Mouse (Mus musculus) small intestine, adult 2 months (tissue): Measurements from ENCODE around the gene Agap1.

Source experiments
- CTCF ChIP-seq: fragments of 200-500 bp; IDR thresholded peaks from 2 replicates; pipeline ENCODE4 v1.5.1; 2012; ENCODE audit warnings: low read depth, mild to moderate bottlenecking, control low read depth, inconsistent platforms, low read length, moderate library complexity, mixed read lengths; ENCODE audit not compliant: insufficient replicate concordance, insufficient read length; ENCODE audit errors: extremely low read depth
- POLR2A ChIP-seq: fragments of 200-500 bp; IDR thresholded peaks from 2 replicates; pipeline ENCODE4 v1.6.1; 2012; ENCODE audit warnings: low read depth, mild to moderate bottlenecking, control low read depth, inconsistent platforms, low read length, moderate library complexity

DNA sequence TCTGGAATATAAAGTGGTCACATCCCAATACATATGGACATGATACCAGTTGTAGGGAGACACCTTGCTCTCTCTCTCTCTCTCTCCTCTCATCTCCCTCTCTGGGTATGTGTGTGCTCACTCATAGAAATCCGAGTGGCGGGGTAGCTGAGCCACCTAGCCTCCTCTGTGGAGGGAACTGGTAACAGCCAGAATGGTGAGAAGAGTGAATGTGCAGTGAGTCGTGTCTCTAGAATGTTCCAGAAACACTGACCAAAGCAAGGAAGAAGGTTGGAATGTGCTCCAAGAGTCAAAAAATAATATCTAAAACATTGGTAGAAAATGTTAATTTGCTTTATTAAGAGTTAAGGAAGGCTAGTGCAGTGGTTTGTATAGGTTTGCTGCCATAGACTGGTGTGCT, 99.2 kb downstream of the Agap1 start:
- TF ChIP-seq POLR2A: no peak
- no peak for TF ChIP-seq CTCF
